Mouse (Mus musculus): Measurements from ENCODE around the gene Msi2.

Gene Msi2

GRCm38 (mm10) chr11:88406408-88406915 lies 311.9 kb downstream of the Msi2 start:
- no peak for DNase-seq (ENCODE audit: low spot score in 2 of 2)

GRCm38 (mm10) chr11:88404816-88405613 lies 313.3 kb downstream of the Msi2 start:
- DNase-seq (ENCODE audit: low spot score in 2 of 2): no peak

- DNase-seq (ENCODE audit: low spot score in 2 of 2): no peak
These were observed 314.1 kb downstream of the Msi2 start for GRCm38 (mm10) chr11:88404247-88404677.

GRCm38 (mm10) chr11:88402290-88402689 lies 316.0 kb downstream of the Msi2 start:
- no peak for DNase-seq (ENCODE audit: low spot score in 2 of 2)

GRCm38 (mm10) chr11:88401333-88401732 lies 317.0 kb downstream of the Msi2 start:
- no peak for DNase-seq (ENCODE audit: low spot score in 2 of 2)

- DNase-seq (ENCODE audit: low spot score in 2 of 2): no peak
These were observed 317.4 kb downstream of the Msi2 start for GRCm38 (mm10) chr11:88400926-88401325.

- DNase-seq (ENCODE audit: low spot score in 2 of 2): no peak
These were observed 318.1 kb downstream of the Msi2 start for GRCm38 (mm10) chr11:88400235-88400634.

- no peak for DNase-seq (ENCODE audit: low spot score in 2 of 2)
These were observed 318.9 kb downstream of the Msi2 start for GRCm38 (mm10) chr11:88399431-88399830.

- no peak for DNase-seq (ENCODE audit: low spot score in 2 of 2)
These were observed 319.3 kb downstream of the Msi2 start for GRCm38 (mm10) chr11:88399028-88399427.

- no peak for DNase-seq (ENCODE audit: low spot score in 2 of 2)
These were observed 323.0 kb downstream of the Msi2 start for GRCm38 (mm10) chr11:88395076-88395990.

GRCm38 (mm10) chr11:88394341-88395075 lies 323.8 kb downstream of the Msi2 start:
- DNase-seq (ENCODE audit: low spot score in 2 of 2): no peak

GRCm38 (mm10) chr11:88392715-88393114 lies 325.6 kb downstream of the Msi2 start:
- DNase-seq (ENCODE audit: low spot score in 2 of 2): no peak

GRCm38 (mm10) chr11:88391181-88391814 lies 327.0 kb downstream of the Msi2 start:
- no peak for DNase-seq (ENCODE audit: low spot score in 2 of 2)

- DNase-seq (ENCODE audit: low spot score in 2 of 2): no peak
These were observed 328.8 kb downstream of the Msi2 start for GRCm38 (mm10) chr11:88389530-88389929.

- no peak for DNase-seq (ENCODE audit: low spot score in 2 of 2)
These were observed 331.4 kb downstream of the Msi2 start for GRCm38 (mm10) chr11:88386916-88387315.

- no peak for DNase-seq (ENCODE audit: low spot score in 2 of 2)
These were observed 335.9 kb downstream of the Msi2 start for GRCm38 (mm10) chr11:88382449-88382848.

- no peak for DNase-seq (ENCODE audit: low spot score in 2 of 2)
These were observed 337.0 kb downstream of the Msi2 start for GRCm38 (mm10) chr11:88381145-88381909.

- DNase-seq (ENCODE audit: low spot score in 2 of 2): no peak
These were observed 338.7 kb downstream of the Msi2 start for GRCm38 (mm10) chr11:88379635-88380034.

- no peak for DNase-seq (ENCODE audit: low spot score in 2 of 2)
These were observed 339.5 kb downstream of the Msi2 start for GRCm38 (mm10) chr11:88378686-88379339.

- no peak for DNase-seq (ENCODE audit: low spot score in 2 of 2)
These were observed 345.7 kb downstream of the Msi2 start for GRCm38 (mm10) chr11:88372589-88372988.

Data from spleen, postnatal 4 days (tissue).